Mouse (Mus musculus) heart, postnatal 25 days (tissue): ENCODE results near the gene Pfn1. TPM values are rescaled to one million over a fixed set of nuclear protein-coding genes. Genes with fewer than 3 reads are reported as not detected.

Experiments
- DNase-seq: peaks from one replicate; pipeline ENCODE4 v3.0.0; 2022; ENCODE audit warnings: low spot score
- intact Hi-C: fragments of 180-260 bp; cut with DNase I; formaldehyde crosslinking; loops from one replicate; pipeline ENCODE4 v1.15.1; 2025
- total RNA-seq, 2 experiments: library from RNA; stranded (reverse); gene quantifications; 2 replicates each; pipeline ENCODE4 v1.2.3; 2021

The Pfn1 gene
- total RNA-seq, 2 experiments from 2014 or later, result 290 to 310 TPM

GRCm38 (mm10) chr11:70679361-70679760 is 24.9 kb upstream of the Pfn1 start:
- intact Hi-C loops, result no loop called here
- DNase-seq, result no peak

- intact Hi-C loops, result no loop called here
- DNase-seq, result no peak
Measured at GRCm38 (mm10) chr11:70678576-70678975, 24.1 kb upstream of the Pfn1 start.

DNA sequence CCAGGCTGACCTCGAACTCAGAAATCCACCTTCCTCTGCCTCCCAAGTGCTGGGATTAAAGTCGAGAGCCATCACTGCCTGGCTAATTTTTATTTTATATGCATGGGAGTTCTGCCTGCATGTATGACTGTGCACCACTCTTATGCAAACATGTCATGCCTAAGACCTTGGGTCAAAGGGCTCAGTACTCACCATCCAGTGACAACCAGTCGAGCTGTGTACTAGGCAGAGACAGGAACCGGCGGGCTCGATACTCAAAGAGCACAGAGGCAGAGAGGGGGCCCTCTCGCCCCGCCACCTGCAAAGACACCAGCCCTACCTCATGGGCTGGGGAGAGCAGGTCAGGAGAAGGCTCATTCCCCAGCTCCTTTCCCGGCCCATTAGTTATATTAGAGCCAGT is 23.6 kb upstream of the Pfn1 start:
- intact Hi-C loops, result no loop called here
- DNase-seq, result no peak

- intact Hi-C loops, result no loop called here
- DNase-seq, result no peak
Measured at GRCm38 (mm10) chr11:70674501-70674900, 20.1 kb upstream of the Pfn1 start.

GRCm38 (mm10) chr11:70674014-70674413 is 19.6 kb upstream of the Pfn1 start:
- no peak for DNase-seq
- intact Hi-C loops, result no loop called here

DNA sequence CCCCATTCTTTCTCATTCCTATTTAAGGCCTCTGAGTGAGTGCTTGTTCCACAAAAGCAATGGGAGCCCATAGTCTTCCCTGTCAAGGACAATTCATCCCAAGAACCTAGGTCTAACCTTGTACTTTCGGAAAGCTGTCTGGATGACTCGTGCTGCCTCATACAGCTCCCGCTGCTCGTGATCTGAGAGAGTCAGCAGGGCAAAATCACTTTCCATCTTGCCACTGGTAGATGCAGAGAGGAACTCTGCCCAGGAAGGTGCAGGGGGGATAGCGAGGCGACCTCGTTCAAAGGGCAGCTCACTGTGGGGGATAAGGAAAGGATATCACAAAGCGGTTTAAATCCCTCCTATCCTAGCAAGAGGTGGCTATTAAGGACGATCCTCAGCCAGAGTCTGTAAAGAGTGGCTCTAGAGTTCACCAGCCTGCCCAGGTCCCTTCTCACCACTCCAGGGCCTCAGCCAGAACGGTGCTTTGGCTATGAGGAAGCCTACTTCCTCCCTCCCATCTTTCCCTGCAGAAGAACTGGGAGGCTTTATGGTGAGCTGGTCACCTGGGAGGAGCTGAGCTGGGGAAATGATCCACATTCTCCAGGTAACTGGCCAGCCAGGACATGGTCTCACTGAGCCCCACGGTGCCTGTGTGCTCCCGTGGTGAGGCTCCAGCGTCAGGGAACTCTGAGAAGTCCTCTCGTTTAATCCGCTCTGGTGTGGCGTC is 17.0 kb upstream of the Pfn1 start:
- no peak for DNase-seq
- intact Hi-C loops, result no loop called here

GRCm38 (mm10) chr11:70670483-70670882 is 16.0 kb upstream of the Pfn1 start:
- no peak for DNase-seq
- intact Hi-C loops, result no loop called here

GRCm38 (mm10) chr11:70669582-70670345 is 15.3 kb upstream of the Pfn1 start:
- peak; percentile 66 for DNase-seq
- intact Hi-C loops, result loop anchor here (2.0 kb wide), 1 partner anchor 15 kb away; the partner anchor contains the start of gene Pfn1

DNA sequence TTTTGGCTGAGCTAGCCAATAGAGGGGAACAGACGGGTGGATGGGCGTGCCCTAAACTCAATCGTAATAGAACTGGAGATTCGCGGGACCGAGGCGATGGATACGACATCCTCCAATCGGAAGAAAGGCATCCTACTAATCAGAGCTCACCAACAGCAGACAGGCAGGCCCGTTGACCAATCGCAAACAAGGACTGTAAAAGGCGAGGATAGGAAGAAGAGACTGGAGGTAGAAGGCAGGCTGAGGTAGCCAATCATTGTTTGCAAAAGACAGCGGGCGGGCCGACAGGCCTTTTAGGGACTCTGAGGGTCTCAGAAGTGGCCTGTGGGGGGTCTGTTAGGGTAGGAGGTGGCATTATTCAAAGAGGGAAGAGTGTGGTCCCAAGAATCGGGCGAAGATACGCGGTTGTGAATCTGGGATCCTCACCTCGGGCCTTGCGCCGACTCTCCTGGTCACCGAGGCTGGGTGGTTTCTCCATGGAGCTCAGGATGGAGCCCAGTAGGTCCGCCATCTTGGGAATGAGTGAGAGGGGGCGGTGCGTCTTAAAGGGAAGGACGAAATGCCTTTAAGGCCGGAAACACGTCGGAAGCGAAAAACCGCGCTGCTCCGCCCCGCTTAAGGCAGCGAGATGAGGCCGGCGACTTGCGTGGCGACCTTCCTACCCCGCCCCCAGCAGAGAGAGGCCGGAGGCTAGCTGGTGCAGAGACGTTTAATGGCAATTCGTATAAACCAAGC is 14.5 kb upstream of the Pfn1 start, which contains the start of gene Spag7:
Gene Spag7, minus strand, starts transcription at position 646 of the 735 bp plus-strand sequence.
- peak; percentile 98 for DNase-seq
- intact Hi-C loops, result loop anchor here (2.0 kb wide), 1 partner anchor 14 kb away; the partner anchor contains the start of gene Pfn1

DNA sequence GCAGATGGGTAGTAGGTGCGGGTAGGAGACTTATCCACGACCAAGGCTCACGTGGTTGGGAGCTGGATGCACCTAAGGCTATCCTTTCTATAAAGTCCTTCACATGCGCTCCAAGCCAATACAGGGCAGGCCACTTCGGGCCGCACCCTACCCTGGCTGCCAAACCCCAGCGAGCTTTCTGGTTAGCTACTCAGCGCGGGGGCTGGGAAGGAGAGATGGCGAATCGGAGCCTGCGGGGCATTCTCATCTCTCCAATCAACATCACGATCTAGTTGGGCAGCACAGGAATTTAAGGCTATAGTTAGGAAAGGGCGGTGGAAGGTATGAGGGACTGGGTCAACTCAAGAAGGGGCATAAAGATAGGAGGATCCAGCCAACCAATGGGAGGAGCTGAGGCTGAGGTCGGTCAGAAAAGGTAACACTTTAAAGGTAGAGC is 13.9 kb upstream of the Pfn1 start:
- intact Hi-C loops, result loop anchor here (2.0 kb wide), 1 partner anchor 14 kb away; the partner anchor contains the start of gene Pfn1
- no peak for DNase-seq

DNA sequence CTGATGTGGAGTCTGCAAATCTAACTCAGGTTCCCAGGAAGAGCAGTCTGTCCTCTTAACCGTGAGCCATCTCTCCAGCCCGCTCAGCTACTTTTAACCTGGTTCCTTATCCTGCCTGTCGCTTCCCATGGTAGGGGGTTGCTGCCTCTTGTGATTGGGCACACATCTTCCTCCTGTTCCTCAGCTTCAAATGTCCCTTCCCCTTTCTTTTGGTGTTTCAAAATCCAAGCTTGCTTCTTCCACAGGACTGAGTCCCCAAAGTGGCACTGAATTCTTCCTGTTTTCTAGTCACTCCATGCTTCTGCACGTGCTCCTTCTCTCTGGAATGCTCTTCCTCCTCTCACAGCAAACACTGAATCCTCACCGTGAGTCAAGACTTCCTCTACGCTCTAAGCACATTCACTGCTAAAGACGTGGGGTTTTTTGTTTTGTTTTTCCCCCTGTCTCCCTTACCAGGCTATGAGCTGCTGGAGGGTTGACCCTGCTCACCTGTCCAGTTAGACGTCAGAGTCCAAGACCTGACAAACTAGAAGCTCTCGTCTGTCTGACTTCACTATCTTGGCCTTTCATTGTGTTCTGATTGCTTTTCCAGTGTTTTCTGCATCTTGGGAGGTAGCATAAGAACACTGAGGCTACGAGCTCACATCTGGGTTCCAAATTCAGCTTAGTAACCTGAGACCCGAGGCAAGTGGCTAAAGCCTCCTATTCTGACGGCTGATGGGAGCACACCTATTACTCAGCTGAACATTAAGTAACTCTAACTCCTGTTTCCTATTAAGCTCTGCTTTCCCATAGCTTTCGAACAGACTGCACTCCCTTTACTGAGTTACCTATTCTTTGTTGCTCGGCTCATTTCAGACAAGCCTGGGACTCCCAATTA is 13.1 kb upstream of the Pfn1 start:
- intact Hi-C loops, result loop anchor here (2.0 kb wide), 1 partner anchor 13 kb away; the partner anchor contains the start of gene Pfn1
- no peak for DNase-seq

- no peak for DNase-seq
- intact Hi-C loops, result no loop called here
Measured at GRCm38 (mm10) chr11:70666687-70667086, 12.2 kb upstream of the Pfn1 start.

DNA sequence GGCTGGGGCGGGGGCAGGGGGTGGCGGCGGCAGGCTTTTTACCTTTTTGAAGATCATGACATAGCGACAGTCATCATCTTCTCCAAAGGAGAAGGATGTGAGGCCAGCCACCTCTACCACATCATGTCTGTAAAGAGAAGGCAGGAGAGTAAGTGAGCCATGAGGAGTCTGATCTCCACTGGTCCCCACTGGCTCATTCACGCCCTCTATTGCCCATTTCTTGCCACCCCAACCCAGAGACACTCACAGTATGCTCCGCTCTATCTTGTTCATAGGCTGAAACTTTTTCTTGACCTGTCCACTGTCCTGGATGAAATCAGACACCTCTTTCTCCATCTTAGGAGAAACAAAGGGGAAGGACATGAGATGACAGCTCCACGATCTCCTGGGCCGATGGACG is 10.3 kb upstream of the Pfn1 start:
- DNase-seq, result no peak
- intact Hi-C loops, result no loop called here

DNA sequence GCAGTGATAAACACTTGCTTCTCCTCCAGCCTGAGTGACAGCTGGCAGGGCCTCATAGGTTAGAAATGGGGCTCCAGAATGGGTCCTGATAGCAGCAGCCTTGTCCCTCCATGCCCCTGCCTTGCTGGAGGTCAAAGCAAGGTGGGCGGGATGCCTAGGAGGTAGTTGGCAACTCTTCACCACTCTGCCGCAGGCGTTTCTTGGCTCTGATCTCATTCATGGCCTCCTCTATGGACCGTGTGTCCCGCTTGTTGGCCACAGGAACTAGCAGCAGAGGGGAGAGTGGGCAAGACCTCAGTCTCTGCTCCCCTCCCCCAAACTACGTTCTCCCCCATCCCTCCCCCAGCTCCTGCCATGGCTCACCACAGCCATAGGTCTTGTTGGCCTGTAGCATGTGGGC is 9.5 kb upstream of the Pfn1 start:
- intact Hi-C loops, result no loop called here
- no peak for DNase-seq

GRCm38 (mm10) chr11:70663101-70663500 is 8.7 kb upstream of the Pfn1 start:
- no peak for DNase-seq
- intact Hi-C loops, result no loop called here

GRCm38 (mm10) chr11:70660571-70660970 is 6.1 kb upstream of the Pfn1 start:
- intact Hi-C loops, result no loop called here
- no peak for DNase-seq

DNA sequence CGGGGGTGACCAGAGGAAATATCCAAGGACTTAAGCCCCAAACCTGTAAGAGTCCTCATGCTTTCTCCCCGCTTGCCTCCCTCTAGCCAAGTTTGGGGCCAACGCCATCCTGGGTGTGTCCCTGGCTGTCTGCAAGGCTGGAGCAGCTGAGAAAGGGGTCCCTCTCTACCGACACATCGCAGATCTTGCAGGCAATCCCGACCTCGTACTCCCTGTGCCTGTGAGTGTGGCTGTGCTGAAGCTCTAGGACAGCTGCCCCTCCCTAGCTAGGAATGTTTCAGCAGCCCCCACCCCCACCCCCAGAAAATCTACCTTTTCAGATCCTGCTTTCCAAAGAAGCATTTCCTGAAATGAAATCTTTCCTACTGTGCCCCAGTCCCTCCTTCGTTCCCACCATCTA is 4.5 kb upstream of the Pfn1 start:
- intact Hi-C loops, result loop anchor here (10.0 kb wide), 1 partner anchor 644 kb away; the partner anchor contains the start of genes Acadvl and Dlg4
- no peak for DNase-seq

GRCm38 (mm10) chr11:70658521-70658920 is 4.1 kb upstream of the Pfn1 start:
- no peak for DNase-seq
- intact Hi-C loops, result loop anchor here (10.0 kb wide), 1 partner anchor 644 kb away; the partner anchor contains the start of genes Acadvl and Dlg4

- DNase-seq, result no peak
- intact Hi-C loops, result loop anchor here (10.0 kb wide), 1 partner anchor 643 kb away; the partner anchor contains the start of genes Acadvl and Dlg4
Measured at GRCm38 (mm10) chr11:70657991-70658390, 3.5 kb upstream of the Pfn1 start.
